Mouse (Mus musculus) liver, embryonic 14.5 days (tissue): ENCODE results near the gene Fam71b. TPM values are rescaled to one million over a fixed set of nuclear protein-coding genes. Genes with fewer than 3 reads are reported as not detected.

Source experiments
- ATAC-seq: fragments of 200-750 bp; cut with Nextera tagmentation; 2 replicates; pipeline ENCODE4 v1.8.0; 2017; ENCODE audit warnings: moderate number of reproducible peaks, mild to moderate bottlenecking, moderate library complexity; ENCODE audit not compliant: insufficient read depth
- DNase-seq, 3 experiments: peaks; one replicate each; pipeline ENCODE4 v3.0.0-alpha.2; 2012 to 2013; ENCODE audit warnings: low read depth in 3 of 3, low spot score in 3 of 3
- H3K27ac ChIP-seq: fragments of 300-500 bp; sonication (generic); 2 replicates; pipeline ENCODE4 v1.5.1; 2014; ENCODE audit warnings: moderate library complexity, mild to moderate bottlenecking, control low read depth, inconsistent platforms
- H3K27me3 ChIP-seq: fragments of 300-500 bp; sonication (generic); 2 replicates; pipeline ENCODE4 v1.6.1; 2014; ENCODE audit warnings: mild to moderate bottlenecking, low read length, moderate library complexity; ENCODE audit not compliant: control insufficient read depth, insufficient read depth
- H3K36me3 ChIP-seq: fragments of 300-500 bp; sonication (generic); replicated peaks from 2 replicates; pipeline ENCODE4 v1.6.1; 2014; ENCODE audit warnings: low read depth; ENCODE audit not compliant: control insufficient read depth, insufficient read depth
- H3K4me1 ChIP-seq, 2 experiments: fragments of 200-500 bp in 1 of 2; fragments of 300-500 bp in 1 of 2; sonication (generic) in 1 of 2; replicated peaks; 2 replicates each; pipeline ENCODE4 v1.6.1; 2012 to 2014; ENCODE audit warnings: antibody characterized with exemption in 1 of 2, inconsistent platforms in 1 of 2, low read length in 1 of 2; ENCODE audit not compliant: control insufficient read depth in 2 of 2, insufficient read depth in 2 of 2
- H3K4me2 ChIP-seq: fragments of 300-500 bp; sonication (generic); 2 replicates; pipeline ENCODE4 v1.6.1; 2014; ENCODE audit warnings: low read depth, mild to moderate bottlenecking, control low read depth, moderate library complexity
- H3K4me3 ChIP-seq, 2 experiments: fragments of 200-500 bp in 1 of 2; fragments of 300-500 bp in 1 of 2; sonication (generic) in 1 of 2; 2 replicates each; pipeline ENCODE4 v1.5.1; 2012 to 2014; ENCODE audit warnings: low read depth in 2 of 2, low read length in 2 of 2, mild to moderate bottlenecking in 2 of 2, control low read depth in 1 of 2, inconsistent platforms in 1 of 2, moderate library complexity in 1 of 2; ENCODE audit not compliant: insufficient read depth in 1 of 2
- H3K9ac ChIP-seq: fragments of 300-500 bp; sonication (generic); replicated peaks from 2 replicates; pipeline ENCODE4 v1.6.1; 2014; ENCODE audit warnings: mild to moderate bottlenecking, control low read depth, moderate library complexity
- H3K9me3 ChIP-seq: fragments of 300-500 bp; sonication (generic); 2 replicates; pipeline ENCODE4 v1.6.1; 2016; ENCODE audit warnings: low read length, mixed read lengths; ENCODE audit not compliant: control insufficient read depth
- CTCF ChIP-seq: IDR thresholded peaks from 2 replicates; pipeline ENCODE4 v1.5.1; 2016; ENCODE audit warnings: antibody characterized with exemption, low read depth, control low read depth
- EP300 ChIP-seq: IDR thresholded peaks from 2 replicates; pipeline ENCODE4 v1.6.1; 2016; ENCODE audit warnings: antibody characterized with exemption, low read depth
- WGBS: fragments of 180-500 bp; shearing (Covaris S2); extraction: QIAGEN DNeasy Blood & Tissue Kit; methylation state at CpG from one replicate; pipeline ENCODE4 v1.1.7; 2014; ENCODE audit not compliant: insufficient replicate concordance; 5-methylcytosine and 5-hydroxymethylcytosine counted together
- polyA plus RNA-seq, 2 experiments: library from polyadenylated mRNA; depleted of rRNA in 1 of 2; stranded (reverse) in 1 of 2; unstranded in 1 of 2; fragments of >200 nt; fragmentation: Nextera tagmentation in 1 of 2; extraction: Ambion mirVana in 1 of 2; gene quantifications; 2 replicates each; pipeline versions ENCODE4 v1.2.1 to v1.2.3; 2012 to 2014

Gene Fam71b
- polyA plus RNA-seq, 2 experiments, result 0.03 TPM; not detected in 1

DNA sequence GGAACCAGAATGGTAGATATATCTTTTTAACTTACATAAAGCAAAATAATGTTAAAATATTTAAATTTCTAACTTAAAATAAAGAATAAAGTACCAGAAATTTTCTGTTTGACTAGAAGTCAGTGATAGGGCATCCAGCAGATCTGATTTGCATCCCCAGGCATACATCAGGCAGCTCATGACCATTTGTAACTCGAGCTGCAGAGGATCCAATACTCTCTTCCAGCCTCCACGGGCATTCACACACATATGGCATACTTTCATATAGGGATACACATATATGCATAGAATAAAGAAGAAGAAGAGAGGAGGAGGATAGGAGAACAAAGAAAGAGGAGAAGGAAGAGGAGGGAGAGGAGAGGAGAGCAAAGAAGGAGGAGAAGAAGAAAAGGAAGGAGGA is 1.5 kb downstream of the Fam71b start:
- Histone ChIP-seq H3K27ac (no peak overlapping the region), H3K4me2 (no peak overlapping the region), H3K4me1 (peaks cover 4 to 21% of the 10 kb centered on the region in 2 experiments; a peak in 3 of 4 replicates), H3K9me3 (no peaks in the 10 kb centered on the region), H3K27me3 (no peaks in the 10 kb centered on the region), H3K36me3 (no peaks in the 10 kb centered on the region), H3K4me3 (no peak overlapping the region), H3K9ac (no peak overlapping the region)
- no peak for TF ChIP-seq EP300
- TF ChIP-seq CTCF, result no peak
- no peak for ATAC-seq
- WGBS, result 59% methylated on average over 2 of the region's 2 CpGs
- no peak for DNase-seq

- H3K27ac ChIP-seq, result no peak overlapping the region
- ATAC-seq (no peak), DNase-seq (peak in 2 of 3 experiments; percentile 9 to 23)
- no peak overlapping the region for H3K4me3 ChIP-seq
- peaks cover 4 to 21% of the 10 kb centered on the region in 2 experiments; a peak in 3 of 4 replicates for H3K4me1 ChIP-seq
- 38% methylated on average over 4 of the region's 4 CpGs for WGBS
- H3K9ac ChIP-seq, result no peak overlapping the region
- H3K27me3 ChIP-seq, result no peaks in the 10 kb centered on the region
- H3K36me3 ChIP-seq, result no peaks in the 10 kb centered on the region
- no peak overlapping the region for H3K4me2 ChIP-seq
- no peaks in the 10 kb centered on the region for H3K9me3 ChIP-seq
- TF ChIP-seq EP300 (no peak), CTCF (no peak)
These were observed 2.1 kb downstream of the Fam71b start for GRCm38 (mm10) chr11:46398473-46398872.

DNA sequence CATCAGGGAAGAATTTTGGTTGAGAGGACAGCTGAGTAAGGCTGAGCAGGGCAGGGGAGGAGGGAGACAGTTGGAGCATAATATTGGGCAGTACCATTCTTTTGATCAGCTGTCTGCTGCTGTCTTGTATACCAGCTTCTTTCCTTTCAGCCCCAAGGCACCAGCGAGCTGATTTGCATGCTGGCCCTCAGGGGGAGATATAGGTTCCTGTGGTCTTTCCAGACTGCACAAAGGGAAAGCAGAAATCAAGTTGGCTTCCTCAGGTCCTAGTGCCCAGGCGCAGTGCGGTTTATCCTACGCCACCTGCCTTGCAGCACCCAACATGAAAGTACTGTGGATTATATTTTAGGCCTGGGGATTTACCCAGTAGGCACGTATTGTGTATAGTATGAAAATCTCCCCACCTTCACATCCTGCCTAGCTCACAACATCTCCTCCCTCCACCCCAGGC is 2.6 kb downstream of the Fam71b start:
- H3K9ac ChIP-seq, result no peak overlapping the region
- H3K9me3 ChIP-seq, result no peaks in the 10 kb centered on the region
- H3K4me3 ChIP-seq, result no peak overlapping the region
- ATAC-seq, result no peak
- H3K27me3 ChIP-seq, result no peaks in the 10 kb centered on the region
- no peak overlapping the region for H3K27ac ChIP-seq
- no peak overlapping the region for H3K4me2 ChIP-seq
- DNase-seq, result no peak
- TF ChIP-seq EP300, result no peak
- no peak for TF ChIP-seq CTCF
- no peaks in the 10 kb centered on the region for H3K36me3 ChIP-seq
- peaks cover 4 to 21% of the 10 kb centered on the region in 2 experiments; a peak in 3 of 4 replicates for H3K4me1 ChIP-seq
- 38% methylated on average over 5 of the region's 5 CpGs for WGBS

DNA sequence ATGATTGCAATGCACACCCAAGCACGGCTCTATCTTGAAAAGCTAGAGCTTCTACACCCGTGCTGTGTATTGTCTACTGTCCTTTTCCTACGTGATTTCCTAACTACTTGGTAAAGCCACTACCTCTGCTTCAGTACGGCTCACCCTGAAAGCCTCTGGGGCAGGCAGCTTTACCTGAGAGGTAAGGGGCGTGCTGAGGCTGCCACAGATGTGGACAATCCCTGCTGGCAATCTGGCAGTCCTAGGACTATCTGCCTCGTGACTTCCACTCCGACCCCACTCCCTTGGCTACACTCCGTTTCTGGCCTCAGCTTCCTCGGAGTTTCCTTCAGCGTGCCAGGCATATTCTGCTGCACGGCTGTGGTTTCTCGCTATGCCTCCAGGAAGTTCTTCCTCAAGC is 5.2 kb downstream of the Fam71b start:
- ATAC-seq (no peak), DNase-seq (no peak)
- WGBS, result 61% methylated on average over 12 of the region's 12 CpGs
- Histone ChIP-seq H3K9ac (no peak overlapping the region), H3K4me2 (no peak overlapping the region), H3K27me3 (no peaks in the 10 kb centered on the region), H3K4me1 (peaks cover 4 to 18% of the 10 kb centered on the region in 2 experiments; a peak in 3 of 4 replicates), H3K27ac (no peak overlapping the region), H3K36me3 (no peaks in the 10 kb centered on the region), H3K4me3 (no peak overlapping the region), H3K9me3 (no peaks in the 10 kb centered on the region)
- TF ChIP-seq CTCF (no peak), EP300 (no peak)

DNA sequence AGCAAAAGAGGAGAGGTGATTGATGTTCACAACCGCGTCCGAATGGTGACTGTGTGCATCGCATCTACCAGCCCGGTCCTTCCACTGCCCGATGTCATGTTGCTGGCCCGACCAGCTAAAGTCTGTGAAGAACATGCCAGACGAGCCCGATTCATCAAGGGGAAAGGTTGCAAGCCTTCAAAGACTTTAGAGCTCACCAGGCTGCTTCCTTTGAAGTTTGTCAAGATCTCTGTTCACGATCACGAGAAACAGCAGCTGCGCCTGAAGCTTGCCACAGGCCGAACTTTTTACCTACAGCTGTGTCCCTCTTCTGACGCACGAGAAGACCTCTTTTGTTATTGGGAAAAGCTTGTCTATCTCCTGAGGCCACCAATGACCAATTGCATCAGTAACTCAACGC is 8.6 kb downstream of the Fam71b start:
- no peaks in the 10 kb centered on the region for H3K36me3 ChIP-seq
- WGBS, result 76% methylated on average over 16 of the region's 16 CpGs
- no peaks in the 10 kb centered on the region for H3K27me3 ChIP-seq
- H3K27ac ChIP-seq, result no peak overlapping the region
- H3K4me3 ChIP-seq, result no peak overlapping the region
- H3K4me1 ChIP-seq, result peaks cover 0 to under 1% of the 10 kb centered on the region in 2 experiments; a peak in 1 of 4 replicates
- DNase-seq, result no peak
- no peak overlapping the region for H3K4me2 ChIP-seq
- no peak for TF ChIP-seq EP300
- ATAC-seq, result no peak
- no peak overlapping the region for H3K9ac ChIP-seq
- H3K9me3 ChIP-seq, result no peaks in the 10 kb centered on the region
